Mouse (Mus musculus): ENCODE data around the gene Csrnp1.
A peak's percentile ranks its signal among the peaks of the same experiment; 100 is the strongest.

Csrnp1 gene

GRCm38 (mm10) chr9:119943326-119943725 is 41.1 kb downstream of the Csrnp1 start:
- DNase-seq (ENCODE audit: low spot score), result no peak

DNA sequence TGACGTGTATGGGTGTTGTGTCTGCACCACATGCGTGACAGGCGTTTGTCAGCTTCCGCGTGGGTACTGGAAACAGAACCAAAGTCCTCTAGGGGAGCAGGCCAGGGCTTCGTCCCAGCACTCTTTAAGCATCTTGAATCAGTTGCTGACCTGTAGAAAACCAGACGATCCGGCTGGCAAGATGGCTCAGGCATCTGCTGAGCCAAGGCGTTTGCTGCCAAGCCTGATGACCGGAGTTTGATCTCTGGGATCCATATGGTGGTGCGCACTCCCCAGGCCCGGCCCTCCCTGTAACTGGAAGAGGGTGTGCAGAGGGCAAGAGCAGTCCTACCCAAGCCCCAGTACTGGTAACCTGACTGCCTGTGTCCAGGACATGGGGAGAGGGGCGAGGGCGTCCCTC is 42.6 kb downstream of the Csrnp1 start:
- no peak for DNase-seq (ENCODE audit: low spot score)

DNA sequence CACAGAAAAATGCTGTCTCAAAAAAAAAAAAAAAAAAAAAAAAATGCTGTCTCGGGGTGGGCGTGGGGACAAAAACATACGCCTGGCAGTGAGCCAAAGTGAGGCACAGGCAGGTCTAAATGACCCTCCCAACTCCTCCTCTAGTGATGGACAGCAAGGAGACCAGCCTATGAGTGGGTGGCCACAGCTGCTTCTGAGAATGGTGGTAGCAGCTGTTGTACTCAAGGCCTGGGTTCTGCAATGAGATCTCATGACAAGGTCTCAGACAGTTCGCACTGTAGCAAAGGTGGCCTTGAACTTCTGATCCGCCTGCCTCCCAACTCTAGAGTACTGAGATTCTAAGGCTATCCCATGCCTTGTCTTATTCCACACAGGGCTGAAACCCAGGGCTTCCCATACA is 43.1 kb downstream of the Csrnp1 start:
- no peak for DNase-seq (ENCODE audit: low spot score)

DNA sequence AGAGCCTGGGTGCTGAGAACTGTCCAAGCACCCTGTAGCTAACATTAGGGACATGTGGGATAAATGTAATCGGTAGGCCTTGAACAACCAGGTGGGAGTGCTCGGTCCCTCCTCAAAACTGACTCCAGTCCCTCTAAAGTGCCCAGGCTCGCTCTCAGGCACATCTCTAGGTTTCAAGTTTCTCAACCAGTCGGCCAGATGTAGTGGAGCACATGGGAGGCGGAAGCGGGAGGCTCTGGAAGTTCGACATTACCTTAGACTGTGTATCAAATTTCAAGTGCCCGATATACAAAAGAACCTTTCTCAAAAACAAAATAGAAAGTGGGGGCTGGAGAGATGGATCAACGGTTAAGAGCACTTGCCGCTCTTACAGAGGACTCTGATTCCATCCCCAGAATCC is 44.8 kb downstream of the Csrnp1 start:
- DNase-seq (ENCODE audit: low spot score), result no peak

DNA sequence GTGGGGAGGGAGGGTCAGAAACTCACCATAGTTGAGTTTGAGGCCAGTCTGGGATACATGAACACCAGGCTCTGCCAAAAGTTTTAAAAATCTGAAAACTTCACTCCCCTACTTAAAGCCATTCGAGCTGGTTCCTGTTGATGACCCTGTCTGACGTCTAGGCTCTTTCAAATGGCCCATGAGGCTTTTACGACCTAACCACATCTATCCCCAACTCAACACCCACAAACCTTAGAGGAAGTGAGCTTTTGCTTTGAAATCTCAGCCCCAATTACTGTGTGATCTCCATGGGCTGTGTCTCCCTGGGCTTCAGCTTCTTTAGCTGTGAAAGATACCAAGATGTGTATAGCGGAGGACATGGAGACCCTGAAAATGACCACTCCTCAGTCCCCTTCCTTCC is 46.0 kb downstream of the Csrnp1 start:
- no peak for DNase-seq (ENCODE audit: low spot score)

DNA sequence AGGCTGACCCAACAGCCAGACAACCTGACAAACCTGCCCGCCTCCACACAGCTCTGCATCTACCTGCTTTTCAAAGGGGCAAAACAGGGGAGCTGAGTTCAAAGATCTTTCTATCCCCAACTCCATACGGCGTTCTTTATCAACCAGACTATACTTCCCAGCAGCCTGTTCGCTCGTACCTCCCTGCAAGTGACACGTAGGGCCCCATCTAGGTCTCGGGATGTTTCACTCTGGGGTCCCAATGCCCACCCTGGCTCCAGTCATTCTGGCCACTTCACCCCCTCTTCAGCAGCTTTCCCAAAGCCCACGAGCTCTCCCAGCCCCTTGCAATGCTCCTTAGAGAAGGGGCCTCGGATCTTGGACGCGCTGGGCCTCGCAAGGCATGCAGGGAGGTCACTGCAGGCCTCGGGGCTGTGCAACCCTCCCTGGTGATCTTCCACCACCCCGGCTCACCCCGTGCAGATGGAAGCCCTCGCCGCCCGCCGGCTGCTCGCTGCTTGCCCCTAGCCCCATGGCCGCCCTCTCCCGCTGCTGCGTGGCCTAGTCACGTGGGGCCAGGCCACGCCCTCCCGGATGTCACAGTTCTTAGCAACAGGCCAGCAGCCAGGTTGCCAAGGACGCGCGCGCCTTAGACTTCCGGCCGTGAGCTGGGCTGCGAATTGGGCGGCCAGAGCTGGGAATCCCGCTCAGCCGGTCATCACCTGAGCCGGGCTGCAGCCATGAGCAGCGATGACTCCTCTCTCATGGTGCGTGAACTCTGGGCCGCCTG is 47.3 kb downstream of the Csrnp1 start, which contains the start of the genes Gorasp1 and Ttc21a:
Gene Gorasp1, minus strand, starts transcription at position 561 of the 769 bp plus-strand sequence.
Gene Ttc21a, plus strand, starts transcription at position 602 of the 769 bp plus-strand sequence.
- peak; percentile 99 for DNase-seq (ENCODE audit: low spot score)

DNA sequence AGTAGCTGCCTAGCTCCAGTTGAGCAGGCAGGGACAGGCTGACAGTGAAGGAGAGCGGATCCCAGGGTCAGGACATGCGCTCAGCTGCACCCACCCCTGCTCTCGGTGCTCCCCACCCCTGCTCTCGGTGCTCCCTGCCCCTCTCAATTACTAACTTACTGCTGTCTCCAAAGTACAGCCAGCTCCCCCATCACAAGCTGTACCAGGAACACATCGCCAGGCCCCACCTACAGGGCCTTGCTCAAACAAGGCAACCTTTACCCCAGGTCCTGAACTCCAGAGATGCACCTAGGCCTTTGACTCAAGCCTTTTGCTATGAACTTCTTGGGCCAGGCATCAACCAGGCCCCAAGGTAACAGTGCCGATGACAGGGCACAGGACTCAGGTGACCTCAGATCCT is 50.8 kb downstream of the Csrnp1 start:
- no peak for DNase-seq (ENCODE audit: low spot score)

GRCm38 (mm10) chr9:119932358-119932757 is 52.1 kb downstream of the Csrnp1 start:
- no peak for DNase-seq (ENCODE audit: low spot score)

DNA sequence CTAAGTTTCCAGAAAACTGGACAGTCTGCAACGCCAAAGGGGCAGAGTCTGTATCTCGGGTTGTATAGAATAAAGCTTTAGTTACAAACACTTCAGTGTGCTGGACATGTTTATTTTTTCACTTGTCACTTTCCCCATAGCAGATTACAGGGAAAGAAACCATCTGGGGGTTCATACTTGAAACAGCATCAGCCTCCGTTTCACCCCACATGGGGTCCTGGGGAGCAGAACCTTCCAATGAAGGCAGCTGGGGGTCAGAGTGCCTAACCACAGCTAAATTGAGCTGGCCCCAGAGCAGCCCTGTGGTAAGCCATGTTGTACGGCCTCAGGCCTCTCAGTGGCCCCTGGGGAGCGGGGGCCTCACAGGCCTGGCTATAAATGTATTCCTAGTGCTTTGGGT is 58.0 kb downstream of the Csrnp1 start:
- DNase-seq (ENCODE audit: low spot score), result no peak

- no peak for DNase-seq (ENCODE audit: low spot score)
Observed at GRCm38 (mm10) chr9:119925729-119926128, 58.7 kb downstream of the Csrnp1 start.

GRCm38 (mm10) chr9:119925120-119925657 is 59.3 kb downstream of the Csrnp1 start:
- no peak for DNase-seq (ENCODE audit: low spot score)

GRCm38 (mm10) chr9:119923462-119923861 is 61.0 kb downstream of the Csrnp1 start:
- no peak for DNase-seq (ENCODE audit: low spot score)
